Mouse (Mus musculus): ENCODE data around the gene Cnnm3.

Cnnm3 gene

DNA sequence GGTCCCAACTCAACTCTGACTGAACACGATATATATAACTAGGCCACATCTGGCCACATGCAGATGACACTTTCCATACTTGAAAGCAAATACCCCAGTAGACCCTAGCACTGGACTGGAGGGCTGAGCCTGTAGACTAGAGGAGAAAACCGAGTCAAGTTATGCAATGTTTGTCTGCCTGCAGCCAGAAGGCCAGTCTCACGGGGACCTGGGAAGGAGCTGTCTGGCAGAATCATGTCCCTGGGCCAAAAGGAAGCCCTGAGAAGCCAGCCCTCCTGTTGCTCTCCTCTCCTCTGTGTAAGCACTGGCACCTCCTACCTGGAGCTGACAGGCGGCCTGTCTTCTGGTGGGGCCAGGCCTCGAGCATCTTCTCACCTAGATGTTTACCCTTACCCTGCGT lies 63.7 kb downstream of the Cnnm3 start:
- DNase-seq (ENCODE audit: low read depth, low spot score) = no peak

DNA sequence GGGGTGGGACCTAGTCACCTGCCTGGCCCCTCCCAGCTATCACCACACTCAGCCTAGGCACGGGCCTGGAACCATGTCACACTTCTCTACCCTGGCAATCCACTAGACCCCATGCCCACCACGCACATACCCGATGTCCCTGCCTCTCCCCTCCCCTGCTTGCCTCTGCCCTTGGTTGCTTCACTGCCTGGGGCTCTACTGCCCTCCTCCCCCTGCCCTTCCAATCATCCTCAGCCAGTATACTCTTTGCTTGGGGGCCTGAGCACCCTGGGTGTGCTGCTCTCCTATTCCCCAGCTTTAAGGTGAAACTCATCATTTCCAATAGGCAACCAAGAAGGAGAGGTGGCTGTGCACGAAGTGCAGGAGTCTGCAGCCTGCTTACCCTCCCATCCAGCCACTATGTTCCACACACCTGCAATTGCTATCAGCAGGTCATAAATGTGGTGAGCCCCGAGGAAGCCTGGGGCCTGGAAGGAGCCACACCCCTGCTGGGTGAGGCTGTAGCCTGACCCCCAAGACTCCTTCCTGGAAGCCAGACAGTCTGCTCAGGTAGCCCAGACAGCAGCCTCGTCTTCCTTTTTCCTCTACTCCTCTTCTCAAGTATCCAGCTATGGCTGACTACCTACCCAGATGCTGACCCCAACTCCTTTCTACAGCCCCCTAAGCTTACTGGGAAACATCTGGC lies 65.5 kb downstream of the Cnnm3 start:
- no peak for DNase-seq (ENCODE audit: low read depth, low spot score)
